ENCODE assay signal across 10 mouse cellular contexts in genomic region chr9:28569041-28569522, GRCm38 (mm10).
A peak's percentile ranks its signal among the peaks of the same experiment; 100 is the strongest.
DNase-seq lines count a peak whose midpoint lies in the region; ATAC-seq and TF ChIP-seq lines count a peak whose summit lies in the region.
"Had no signal": no experiment of that assay in that cellular context is flagged by ENCODE, and none has a peak within 500 bp of the region (broad histone marks: within the 10 kb centered on the region; RNA-seq: fewer than 3 reads in every experiment).

No protein-coding gene starts in this region.

- peak; percentile 20 for DNase-seq in embryo, embryonic 11 days
- no peak for DNase-seq in embryo, embryonic 10.5 days (ENCODE audit: low spot score)
- peak; percentile 3 to 7 for DNase-seq in kidney, postnatal 4 days
- no peak for DNase-seq in kidney, adult 8-10 months
- peak; percentile 82 for DNase-seq in cerebellum, adult 8-10 months
- DNase-seq in liver, postnatal 0 days: no peak
- DNase-seq in urinary bladder, postnatal 10 days (ENCODE audit: low spot score): no peak
- DNase-seq: lung, postnatal 4 days had no signal

- TF ChIP-seq CTCF in liver, postnatal 0 days (IDR thresholded peaks at IDR 0.05; ENCODE audit: low read depth): no peak

- WGBS in liver, postnatal 0 days (ENCODE audit: insufficient replicate concordance): 17% methylated on average over 8 of the region's 8 CpGs

- 0 out of 2 replicates have a peak, but pooled peaks have one; percentile 5 for ATAC-seq in megakaryocyte, adult 5-6 weeks (ENCODE audit: poor library complexity, severe bottlenecking)
- ATAC-seq in liver, postnatal 0 days: no peak
- ATAC-seq: activated CD4-positive, CD25-positive, alpha-beta regulatory T cell, adult 4 months had no signal

- H3K9ac ChIP-seq in liver, postnatal 0 days (replicated peaks): no peak overlapping the region

- no peak overlapping the region for H3K27ac ChIP-seq in liver, postnatal 0 days (ENCODE audit: low read depth)

- H3K9me3 ChIP-seq in liver, postnatal 0 days (ENCODE audit: low read length): no peaks in the 10 kb centered on the region

- no peak overlapping the region for H3K4me2 ChIP-seq in liver, postnatal 0 days (ENCODE audit: low read depth, low read length)

- H3K36me3 ChIP-seq in liver, postnatal 0 days (replicated peaks; ENCODE audit: insufficient read depth, low read length): no peaks in the 10 kb centered on the region

- no peaks in the 10 kb centered on the region for H3K4me1 ChIP-seq in liver, postnatal 0 days (ENCODE audit: insufficient read depth)

- no peak overlapping the region for H3K4me3 ChIP-seq in liver, postnatal 0 days (ENCODE audit: low read depth, low read length)

- no peaks in the 10 kb centered on the region for H3K27me3 ChIP-seq in liver, postnatal 0 days (ENCODE audit: insufficient read depth, low read length)

- no peak for TF ChIP-seq EP300 in liver, postnatal 0 days (IDR thresholded peaks at IDR 0.05; ENCODE audit: low read depth)

Comparison
In these comparisons a context has a peak if more than half of its experiments do, and no peak if none do; other contexts are left out.
1. DNase-seq: peak in embryo, embryonic 11 days (single experiment), kidney, postnatal 4 days (2 of 2) and cerebellum, adult 8-10 months (single experiment); none in embryo, embryonic 10.5 days (single experiment), kidney, adult 8-10 months (0 of 2), liver, postnatal 0 days (single experiment) and urinary bladder, postnatal 10 days (single experiment).